Mouse (Mus musculus) neutrophil, adult 65 days (primary cell): ENCODE measurements around the gene Tuba1a. TPM values are rescaled to one million over a fixed set of nuclear protein-coding genes. Genes with fewer than 3 reads are reported as not detected.

ENCODE experiments used
- total RNA-seq: library from RNA; stranded (reverse); gene quantifications from 2 replicates; pipeline ENCODE4 v1.2.4, GENCODE M21; 2023

Gene Tuba1a
- total RNA-seq, result 122 and 136 TPM in 2 replicates

GRCm38 (mm10) chr15:98953401-98954356, at the start of gene Tuba1a, which contains the start of gene Gm49450:
Tuba1a (minus strand) TSS chr15:98953703.
Gm49450 (minus strand) TSS chr15:98953551.

DNA sequence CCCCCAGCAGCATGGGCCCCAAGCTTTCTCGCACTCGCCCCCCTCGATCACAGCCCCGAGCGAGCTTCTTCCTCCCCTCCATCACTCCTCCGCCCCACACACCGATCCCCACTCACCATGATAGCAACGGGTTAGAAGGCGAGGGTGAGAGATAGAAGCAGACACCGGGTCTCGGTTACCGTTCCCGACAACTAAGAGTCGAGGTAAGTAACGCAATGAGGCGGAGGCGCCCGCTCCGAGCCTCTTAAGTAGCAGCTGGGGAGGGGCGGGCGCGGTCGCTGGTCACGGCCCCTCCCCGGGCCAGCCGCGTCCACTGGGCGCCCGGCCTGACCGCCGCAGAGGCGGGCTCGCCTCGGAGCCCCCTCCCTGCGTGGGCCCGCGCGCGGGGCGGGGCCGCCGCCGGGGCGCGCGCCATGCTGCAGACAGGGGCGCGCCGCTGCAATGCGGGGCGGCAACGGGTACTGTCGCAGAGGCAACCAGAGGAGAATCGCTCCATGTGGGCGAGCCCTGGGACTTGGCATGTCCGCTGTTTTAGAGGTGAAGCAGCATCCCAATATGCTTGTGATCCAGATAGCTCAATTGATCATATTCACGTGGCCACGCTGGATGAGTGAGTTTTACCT, 19.2 kb downstream of the Tuba1a start, which contains the start of gene Tuba1b:
Gene Tuba1b (minus strand): TSS at position 349 of the 623 bp plus-strand sequence.

DNA sequence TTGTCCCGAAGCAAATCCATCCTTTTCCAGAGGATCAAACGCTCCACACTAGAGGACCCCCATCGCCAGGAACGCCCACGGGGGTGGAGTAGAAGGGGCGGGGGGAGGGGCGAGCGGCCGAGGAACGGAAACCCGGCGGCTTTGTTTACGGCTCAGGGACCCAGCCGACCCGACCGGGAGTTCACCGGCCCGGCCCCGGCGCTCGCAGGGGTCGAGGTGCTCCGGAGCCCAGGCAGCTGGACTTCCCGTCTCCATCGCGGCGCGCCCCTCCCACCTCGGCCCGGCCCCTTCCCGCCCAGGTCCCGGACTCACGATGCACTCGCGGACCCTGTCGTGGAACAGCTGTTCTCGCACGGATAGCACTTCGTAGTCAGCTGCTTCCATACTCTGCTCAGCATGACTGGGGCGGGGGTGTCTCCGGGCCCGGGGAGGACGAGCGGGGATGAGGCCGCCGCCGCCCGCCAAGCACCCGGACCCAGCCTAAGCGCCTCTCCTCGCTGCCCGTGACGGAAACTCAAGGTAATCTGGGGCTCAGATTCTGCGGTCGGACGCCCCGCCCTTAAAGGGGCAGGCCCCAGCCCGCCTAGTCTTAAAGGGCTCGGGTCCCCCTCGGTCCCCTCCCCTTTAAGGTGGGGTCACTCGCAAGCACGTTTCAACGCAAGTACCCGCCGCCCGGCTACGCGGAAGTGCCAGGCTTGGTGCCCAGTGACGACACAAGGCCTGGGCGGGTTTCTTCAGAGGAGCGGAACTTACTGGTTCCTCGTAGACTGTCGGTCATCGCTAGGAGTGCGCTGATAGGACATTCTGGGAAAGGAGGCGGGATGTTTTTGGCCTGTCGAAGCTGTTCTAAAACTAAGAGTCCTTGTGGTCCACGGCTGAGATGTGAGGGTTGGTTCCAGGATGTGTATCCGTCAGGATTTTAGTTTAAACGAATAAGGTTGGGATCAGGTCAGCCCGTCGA, 35.7 kb downstream of the Tuba1a start, which contains the start of gene Lmbr1l:
Gene Lmbr1l (minus strand): TSS at position 694 of the 961 bp plus-strand sequence.

Other genes starting within 250 kb of the Tuba1a start
- gene Ccdc65, start 245.5 kb downstream of the Tuba1a start, total RNA-seq, result not detected in 2 replicates
- 1.4 and 2.0 TPM in 2 replicates for gene Fkbp11, start 225.5 kb downstream of the Tuba1a start, total RNA-seq
- 72.9 and 90.8 TPM in 2 replicates for gene Arf3, start 190.5 kb downstream of the Tuba1a start, total RNA-seq
- gene Wnt10b, start 175.6 kb downstream of the Tuba1a start, total RNA-seq, result 0.18 TPM in 1 of 2 replicates, not detected in the other
- not detected in 2 replicates for gene Wnt1, start 163.8 kb downstream of the Tuba1a start, total RNA-seq
- gene Ddn, start 144.2 kb downstream of the Tuba1a start, total RNA-seq, result not detected in 2 replicates
- gene Prkag1, start 122.2 kb downstream of the Tuba1a start, total RNA-seq, result 158 and 237 TPM in 2 replicates
- 122 and 166 TPM in 2 replicates for gene Kmt2d, start 82.5 kb downstream of the Tuba1a start, total RNA-seq
- gene Rhebl1, start 59.2 kb downstream of the Tuba1a start, total RNA-seq, result 2.0 and 3.1 TPM in 2 replicates
- gene Dhh, start 55.2 kb downstream of the Tuba1a start, total RNA-seq, result not detected in 2 replicates
- 106 and 139 TPM in 2 replicates for gene Lmbr1l, start 35.5 kb downstream of the Tuba1a start, total RNA-seq
- gene Tuba1b, start 19.1 kb downstream of the Tuba1a start, total RNA-seq, result 228 and 274 TPM in 2 replicates
- not detected in 2 replicates for gene Gm49450, start 152 bp downstream of the Tuba1a start, total RNA-seq
- 306 and 319 TPM in 2 replicates for gene Tuba1c, start 76.2 kb upstream of the Tuba1a start, total RNA-seq
- 0.25 TPM in 1 of 2 replicates, not detected in the other for gene Prph, start 101.5 kb upstream of the Tuba1a start, total RNA-seq
- 24.2 and 31.0 TPM in 2 replicates for gene Troap, start 120.9 kb upstream of the Tuba1a start, total RNA-seq
- not detected in 2 replicates for gene C1ql4, start 134.1 kb upstream of the Tuba1a start, total RNA-seq
- 1.7 and 2.2 TPM in 2 replicates for gene Dnajc22, start 139.5 kb upstream of the Tuba1a start, total RNA-seq
- 0.29 TPM in 1 of 2 replicates, not detected in the other for gene Spats2, start 172.2 kb upstream of the Tuba1a start, total RNA-seq